Mouse (Mus musculus) embryonic stem cell, embryonic (primary cell): ENCODE results near the gene 9230102O04Rik.

Experiments used
- CTCF ChIA-PET, 4 experiments: fragments of 300-600 bp in 2 of 4; fragments of 350-600 bp in 2 of 4; sonication (Branson Sonifier 250); formaldehyde crosslinking; loops; one replicate each; lab custom pipeline; 2022; ENCODE audit warnings: inconsistent platforms in 2 of 4; lab: Charles Lee
- POLR2A ChIA-PET, 4 experiments: fragments of 300-600 bp in 2 of 4; fragments of 350-600 bp in 2 of 4; sonication (Branson Sonifier 250); formaldehyde crosslinking; loops; one replicate each; lab custom pipeline; 2022; ENCODE audit warnings: antibody characterized with exemption in 4 of 4, inconsistent platforms in 1 of 4; lab: Charles Lee

Gene 9230102O04Rik

GRCm38 (mm10) chr2:9879092-9879491, 10.2 kb downstream of the 9230102O04Rik start:
- POLR2A ChIA-PET: interaction anchor here in 3 of 4 experiments (0.6 to 3.9 kb wide), 9 partner anchors 8 to 423 kb away, joined by 3 to 23 read pairs (median 5); partner anchors contain the start of genes 9230102O04Rik (in 2 of the 3), Gata3 (in 2 of the 3), Atp5c1 (in 1 of the 3) and Kin (in 1 of the 3)
- CTCF ChIA-PET: interaction anchor here in 3 of 4 experiments (0.5 to 1.7 kb wide), 8 partner anchors 9 to 436 kb away, joined by 3 to 5 read pairs (median 4); partner anchors contain the start of genes 9230102O04Rik (in 1 of the 3) and Gata3 (in 1 of the 3)

GRCm38 (mm10) chr2:9878564-9879081, 10.7 kb downstream of the 9230102O04Rik start:
- ChIA-PET CTCF (interaction anchor here in 2 of 4 experiments (1.0 to 1.7 kb wide), 4 partner anchors 10 to 436 kb away, joined by 3 to 5 read pairs (median 4); partner anchors contain the start of genes 9230102O04Rik (in 1 of the 2) and Gata3 (in 1 of the 2)), POLR2A (interaction anchor here in 3 of 4 experiments (0.6 to 3.9 kb wide), 11 partner anchors 9 to 423 kb away, joined by 3 to 23 read pairs (median 5); partner anchors contain the start of genes 9230102O04Rik (in 2 of the 3), Gata3 (in 2 of the 3), Atp5c1 (in 1 of the 3) and Kin (in 1 of the 3))

DNA sequence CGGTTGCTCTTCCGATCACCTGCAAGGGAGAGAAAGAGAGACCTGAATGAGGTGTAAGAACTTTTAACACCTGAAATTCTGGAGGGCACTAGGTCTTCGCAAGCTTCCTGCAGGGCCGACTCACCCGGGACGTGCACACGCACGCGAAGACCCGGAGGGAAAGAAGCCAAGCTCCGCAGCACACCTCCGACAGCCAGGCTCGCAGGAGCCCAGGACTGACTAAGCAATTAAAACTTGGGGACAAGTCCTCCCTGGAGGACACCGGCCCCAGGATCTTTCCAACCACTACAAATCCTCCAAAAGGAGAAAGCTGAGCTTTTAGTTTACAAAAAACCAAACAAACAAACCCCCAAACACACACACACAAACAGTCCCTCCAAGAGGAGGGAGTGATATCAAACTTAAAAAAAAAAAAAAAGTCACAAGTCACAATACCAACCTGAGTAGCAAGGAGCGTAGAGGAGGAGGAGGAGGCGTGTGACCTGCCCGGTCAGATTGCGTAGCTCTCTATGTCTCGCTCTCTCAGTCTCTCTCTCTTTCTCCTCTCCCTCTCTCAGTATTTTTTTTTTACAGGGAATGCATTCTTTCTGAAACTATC, 11.3 kb downstream of the 9230102O04Rik start:
- ChIA-PET CTCF (interaction anchor here in 1 of 4 experiments (0.7 kb wide), 1 partner anchor 413 kb away, joined by 3 read pairs; no protein-coding TSS in a partner anchor), POLR2A (interaction anchor here (0.7 to 3.9 kb wide), 8 partner anchors 11 to 454 kb away, joined by 3 to 23 read pairs (median 4); partner anchors contain the start of genes 9230102O04Rik (in 2 of the 4) and Gata3 (in 2 of the 4))

GRCm38 (mm10) chr2:9877326-9877690, 12.0 kb downstream of the 9230102O04Rik start:
- POLR2A ChIA-PET: interaction anchor here in 1 of 4 experiments (3.9 kb wide), 1 partner anchor 12 kb away, joined by 23 read pairs; the partner anchor contains the start of genes 9230102O04Rik and Gata3
- CTCF ChIA-PET: no interaction called here

DNA sequence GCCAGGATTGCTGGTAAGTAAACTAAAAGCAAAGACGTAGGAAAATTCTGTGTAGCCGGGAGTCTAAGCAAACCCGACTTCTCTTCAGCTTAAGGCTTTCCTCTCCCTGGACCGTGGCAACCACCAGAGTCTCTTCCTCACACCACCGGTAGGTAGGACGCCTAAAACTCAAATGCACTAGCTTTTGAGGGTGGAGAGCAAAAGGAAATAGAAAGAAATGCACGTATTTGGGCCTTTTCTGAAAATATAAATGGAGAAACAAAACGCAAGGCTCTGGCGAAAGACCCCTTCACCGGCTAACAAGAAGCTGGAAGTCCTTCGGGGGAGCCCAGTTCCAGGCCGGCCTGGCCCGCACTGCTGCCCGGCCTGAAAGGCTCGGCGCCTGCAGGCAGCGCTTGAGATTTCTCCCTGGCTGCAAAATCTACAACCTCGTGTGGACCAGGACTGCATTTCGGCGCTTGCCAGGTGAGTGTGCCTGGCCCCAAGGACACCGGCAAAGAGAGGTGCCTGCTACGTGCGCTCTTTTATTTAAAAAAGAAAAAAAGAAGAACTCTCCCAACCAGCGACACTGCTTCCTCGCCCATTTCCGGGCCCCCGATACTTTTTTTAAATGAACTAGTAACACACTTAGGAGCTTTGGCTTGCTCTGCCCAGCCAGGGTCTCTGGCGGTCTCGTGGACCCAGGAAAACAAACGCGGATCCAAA, 12.6 kb downstream of the 9230102O04Rik start:
- ChIA-PET CTCF (no interaction called here), POLR2A (interaction anchor here in 1 of 4 experiments (0.6 to 3.9 kb wide), 2 partner anchors 13 kb away, joined by 3 to 23 read pairs; partner anchors contain the start of genes 9230102O04Rik and Gata3)

DNA sequence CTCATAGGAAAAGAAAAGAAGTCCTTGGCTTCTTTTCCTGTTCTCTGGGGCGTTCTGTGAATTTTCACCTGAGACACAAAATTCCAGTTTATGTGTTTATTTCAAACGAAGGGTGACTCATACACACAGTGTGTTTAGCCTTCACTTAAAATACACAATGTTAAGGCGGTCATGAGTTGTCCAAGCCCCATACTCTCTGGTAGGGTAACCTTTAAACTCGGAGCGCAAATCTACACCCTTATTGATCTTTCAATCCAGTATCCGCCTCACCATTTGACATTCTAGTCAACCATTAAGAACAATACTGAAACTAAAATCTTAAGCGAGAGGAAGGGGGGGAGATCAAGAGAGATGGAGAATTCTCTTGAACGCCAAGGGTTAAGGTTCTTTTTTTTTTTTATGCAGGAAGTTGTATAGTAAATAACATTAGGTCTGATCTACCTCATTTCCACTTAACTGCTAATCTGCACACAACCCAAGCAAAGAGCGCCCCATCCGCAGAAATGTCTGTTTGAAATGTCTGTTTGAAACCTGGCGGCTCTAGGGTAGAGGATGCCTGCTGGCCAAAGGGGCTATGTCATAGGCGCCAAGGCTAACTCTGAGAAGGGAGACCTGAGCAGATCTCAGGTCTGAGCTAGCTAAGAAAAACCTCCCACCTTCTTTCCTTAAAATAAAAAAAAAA, 13.5 kb downstream of the 9230102O04Rik start:
- ChIA-PET CTCF (no interaction called here), POLR2A (interaction anchor here in 2 of 4 experiments (0.6 to 2.8 kb wide), 4 partner anchors 8 to 173 kb away, joined by 3 to 9 read pairs (median 4); no protein-coding TSS in a partner anchor)

DNA sequence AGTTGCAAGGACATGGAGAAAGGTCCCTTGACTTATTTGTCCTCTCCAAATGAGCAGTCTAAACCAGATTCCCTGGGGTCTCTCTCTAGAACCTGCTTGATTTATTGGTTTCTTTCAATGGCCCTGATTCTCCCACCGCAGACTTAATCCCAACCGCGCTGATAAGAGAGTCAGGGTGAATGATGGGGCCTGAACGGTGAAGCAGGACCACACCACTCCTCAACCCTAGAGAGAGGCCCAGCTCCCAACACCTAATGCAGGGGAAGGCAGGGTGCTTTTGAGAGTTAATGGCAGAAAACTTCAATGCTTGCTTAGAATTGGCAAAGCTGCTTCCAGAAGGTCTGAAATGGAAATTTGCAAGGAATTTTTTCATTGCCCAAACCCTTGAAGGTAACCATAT, 14.1 kb downstream of the 9230102O04Rik start:
- ChIA-PET POLR2A (interaction anchor here in 2 of 4 experiments (0.8 to 2.8 kb wide), 4 partner anchors 9 to 205 kb away, joined by 3 to 9 read pairs (median 4); partner anchors contain the start of genes Atp5c1 (in 1 of the 2) and Kin (in 1 of the 2)), CTCF (interaction anchor here in 1 of 4 experiments (1.1 kb wide), 1 partner anchor 161 kb away, joined by 4 read pairs; no protein-coding TSS in a partner anchor)

- CTCF ChIA-PET: interaction anchor here in 2 of 4 experiments (0.5 to 1.1 kb wide), 2 partner anchors 161 kb away, joined by 3 to 4 read pairs; no protein-coding TSS in a partner anchor
- POLR2A ChIA-PET: interaction anchor here in 2 of 4 experiments (0.8 to 2.8 kb wide), 7 partner anchors 9 to 206 kb away, joined by 3 to 9 read pairs (median 3); partner anchors contain the start of genes 9230102O04Rik (in 1 of the 2), Atp5c1 (in 1 of the 2), Gata3 (in 1 of the 2) and Kin (in 1 of the 2)
Observed at GRCm38 (mm10) chr2:9874467-9875219, 14.7 kb downstream of the 9230102O04Rik start.

DNA sequence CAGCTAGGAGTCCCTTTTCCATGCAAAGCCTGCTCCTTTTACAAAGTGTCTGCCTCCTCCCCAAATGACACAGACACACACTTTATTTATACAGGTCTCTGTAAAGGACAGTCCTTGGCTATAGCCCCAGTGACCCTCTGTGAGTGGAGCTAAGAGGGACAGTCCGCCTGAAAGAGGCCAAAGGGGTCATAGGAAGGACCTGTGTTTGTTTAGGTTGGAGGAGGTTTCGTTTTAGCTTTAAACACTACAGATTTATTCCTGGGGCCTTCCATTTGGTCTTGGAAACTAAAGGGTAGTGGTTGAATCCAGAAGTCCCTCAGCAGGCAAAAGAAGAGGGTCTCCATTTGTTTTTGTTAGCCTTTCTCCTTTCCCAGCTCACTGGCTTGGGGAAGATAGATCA, 15.6 kb downstream of the 9230102O04Rik start:
- CTCF ChIA-PET: interaction anchor here in 1 of 4 experiments (0.5 kb wide), 1 partner anchor 162 kb away, joined by 3 read pairs; no protein-coding TSS in a partner anchor

GRCm38 (mm10) chr2:9872682-9873081, 16.7 kb downstream of the 9230102O04Rik start:
- POLR2A ChIA-PET: interaction anchor here in 1 of 4 experiments (0.6 kb wide), 1 partner anchor 22 kb away, joined by 5 read pairs; no protein-coding TSS in a partner anchor
- CTCF ChIA-PET: no interaction called here

More for the DNA sequence above, 15.6 kb downstream of the 9230102O04Rik start:
- POLR2A ChIA-PET: interaction anchor here in 2 of 4 experiments (1.0 to 2.8 kb wide), 5 partner anchors 10 to 33 kb away, joined by 3 to 9 read pairs (median 4); partner anchors contain the start of genes 9230102O04Rik (in 1 of the 2) and Gata3 (in 1 of the 2)

GRCm38 (mm10) chr2:9871798-9872197, 17.5 kb downstream of the 9230102O04Rik start:
- CTCF ChIA-PET: no interaction called here
- POLR2A ChIA-PET: no interaction called here

DNA sequence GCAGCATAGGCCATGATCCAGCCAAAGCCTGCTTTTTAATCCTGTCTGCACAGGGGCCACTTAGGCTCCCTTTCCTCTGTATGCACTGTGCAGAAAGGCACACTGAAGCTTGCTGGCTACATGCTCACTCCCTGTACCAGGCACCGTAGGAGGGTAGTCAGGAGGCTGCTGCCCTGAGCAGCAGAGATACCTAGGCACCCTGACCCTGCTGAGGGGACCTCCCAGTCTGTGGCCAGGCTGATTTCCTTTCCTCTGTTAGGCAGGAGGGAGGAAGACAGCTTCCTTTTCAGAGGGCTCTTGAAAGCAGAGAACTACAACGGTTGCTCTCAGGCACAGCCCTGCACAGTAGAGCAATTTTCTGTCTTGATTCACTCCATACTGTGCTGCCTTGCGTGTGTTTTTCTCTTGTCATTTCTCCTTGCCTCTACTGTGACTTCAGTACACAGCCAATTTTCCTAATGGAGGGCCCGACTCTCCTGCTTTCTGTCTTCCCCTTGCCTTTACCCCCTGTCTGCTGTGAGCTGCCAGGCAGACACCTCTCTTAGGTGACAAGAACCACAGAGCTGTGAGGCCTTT, 18.1 kb downstream of the 9230102O04Rik start:
- POLR2A ChIA-PET: interaction anchor here in 1 of 4 experiments (0.5 kb wide), 1 partner anchor 117 kb away, joined by 3 read pairs; no protein-coding TSS in a partner anchor
- CTCF ChIA-PET: no interaction called here

DNA sequence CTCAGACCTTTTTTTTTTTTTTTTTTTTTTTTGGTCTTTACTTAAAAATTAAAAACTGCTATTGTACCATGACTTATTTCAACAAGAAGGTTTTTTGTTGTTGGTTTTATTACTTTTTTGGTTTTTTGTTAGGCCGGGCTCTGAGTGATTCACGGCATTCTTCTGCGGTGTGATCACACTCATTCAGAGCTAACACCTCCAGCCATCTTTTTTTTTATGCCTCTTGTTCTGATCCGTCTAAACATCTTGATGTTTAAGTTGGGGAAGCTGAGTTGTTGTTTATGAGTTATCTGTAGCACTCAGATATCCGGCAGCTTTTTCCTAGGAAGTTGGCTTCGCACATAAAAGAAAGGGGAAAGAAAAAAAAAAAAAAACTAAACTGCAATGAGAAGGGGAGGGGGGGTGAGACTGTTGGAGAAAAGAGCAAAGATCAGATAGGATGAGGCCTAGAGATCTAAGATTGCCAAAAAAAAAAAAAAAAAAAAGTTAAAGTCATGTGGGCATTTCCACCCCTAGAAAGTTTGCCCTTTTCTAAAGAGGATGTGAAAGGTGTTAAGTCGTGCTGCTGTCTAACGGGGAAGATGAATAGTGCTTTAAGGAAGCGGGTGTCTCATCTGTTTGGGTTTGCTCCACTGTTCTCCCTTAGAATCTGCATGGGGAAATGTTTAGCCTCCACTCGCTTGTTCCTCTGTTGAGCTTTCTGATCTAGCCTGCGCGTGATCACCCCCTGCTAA, 22.1 kb downstream of the 9230102O04Rik start:
- CTCF ChIA-PET: interaction anchor here in 1 of 4 experiments (0.6 kb wide), 1 partner anchor 16 kb away, joined by 3 read pairs; no protein-coding TSS in a partner anchor
- POLR2A ChIA-PET: interaction anchor here in 2 of 4 experiments (0.6 to 1.4 kb wide), 7 partner anchors 11 to 490 kb away, joined by 3 to 11 read pairs (median 6); no protein-coding TSS in a partner anchor

GRCm38 (mm10) chr2:9860698-9861097, 28.6 kb downstream of the 9230102O04Rik start:
- ChIA-PET POLR2A (interaction anchor here in 2 of 4 experiments (0.6 to 0.8 kb wide), 6 partner anchors 11 to 1278 kb away, joined by 3 to 5 read pairs (median 4); no protein-coding TSS in a partner anchor), CTCF (interaction anchor here in 2 of 4 experiments (0.6 to 1.1 kb wide), 3 partner anchors 19 to 954 kb away, joined by 4 to 5 read pairs (median 4); no protein-coding TSS in a partner anchor)

DNA sequence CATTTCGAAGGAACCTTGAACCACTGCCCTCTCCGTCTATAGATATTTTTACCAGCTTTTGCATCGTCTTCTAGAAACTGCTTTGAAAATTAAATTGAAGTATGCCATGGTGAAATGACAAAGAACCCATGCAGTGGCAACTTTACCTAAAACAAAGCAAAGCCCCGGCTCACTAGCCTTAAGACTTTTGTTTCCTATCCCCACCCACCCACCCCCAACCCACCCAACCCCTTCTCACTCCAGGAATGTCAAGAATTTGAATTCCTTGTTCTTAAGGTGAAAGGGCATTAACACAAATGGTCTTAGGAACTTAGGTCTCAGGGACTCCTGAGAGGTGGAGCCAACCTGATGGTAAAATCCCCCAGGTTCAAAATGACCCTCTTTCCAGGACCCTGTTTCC, 33.5 kb downstream of the 9230102O04Rik start:
- POLR2A ChIA-PET: interaction anchor here in 1 of 4 experiments (0.9 to 2.0 kb wide), 4 partner anchors 9 to 50 kb away, joined by 3 to 6 read pairs (median 4); no protein-coding TSS in a partner anchor
- CTCF ChIA-PET: no interaction called here
